Mouse (Mus musculus): Measurements from ENCODE around the gene Cenph.
"Not testable (repeated sequence)": the region's sequence is repeated elsewhere in the genome, so short reads cannot be mapped to it uniquely, and the experiment has no call there.

Cenph gene

DNA sequence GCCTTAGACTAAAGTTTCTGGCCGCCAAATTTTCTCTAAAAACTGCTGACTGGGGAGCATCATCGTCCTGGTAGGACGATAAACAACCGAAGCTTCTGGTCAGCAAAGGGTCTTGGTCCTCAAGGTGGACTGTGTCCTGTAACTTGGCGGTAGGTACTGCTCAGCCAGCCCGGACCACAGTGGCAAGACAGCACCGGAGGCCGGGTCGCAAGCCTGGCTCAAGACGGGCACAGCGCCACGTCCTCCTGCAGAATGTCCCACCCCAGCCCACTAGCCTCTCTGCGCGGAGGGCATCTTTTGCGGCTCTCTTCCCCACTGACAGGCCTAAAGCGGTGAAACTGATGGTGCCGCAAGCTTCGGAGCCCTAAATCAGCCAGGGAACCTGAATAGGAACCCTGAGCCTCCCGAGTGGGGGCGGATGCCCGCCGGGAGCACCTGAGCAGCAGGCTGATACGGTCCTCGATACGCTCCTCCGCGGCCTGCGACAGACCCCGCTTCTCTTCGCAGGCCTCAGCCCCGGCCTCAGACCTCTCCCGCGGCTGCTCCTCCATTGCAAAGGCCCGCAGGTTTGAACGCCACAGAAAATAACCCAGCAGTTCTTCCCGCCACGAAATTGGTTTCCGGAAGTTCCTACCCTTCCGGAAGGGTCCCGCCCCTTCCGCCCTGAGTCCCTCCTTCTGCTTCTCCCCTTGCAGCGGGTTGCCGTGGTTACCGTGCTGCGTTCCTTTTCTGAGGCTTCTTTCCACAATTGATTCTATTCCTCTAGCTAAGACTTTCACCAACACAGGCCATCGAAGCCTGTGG is at the start of gene Cenph:
TSS of gene Cenph (minus strand) at position 648 of the 804 bp plus-strand sequence.
- DNase-seq (ENCODE audit: low spot score), result peak; percentile 83

- DNase-seq (ENCODE audit: low spot score), result no peak
These were observed 49.2 kb upstream of the Cenph start for GRCm38 (mm10) chr13:100824916-100825315.

- DNase-seq (ENCODE audit: low spot score), result no peak
These were observed 48.6 kb upstream of the Cenph start for GRCm38 (mm10) chr13:100824306-100824705.

- DNase-seq (ENCODE audit: low spot score), result no peak
These were observed 48.2 kb upstream of the Cenph start for GRCm38 (mm10) chr13:100823863-100824262.

DNA sequence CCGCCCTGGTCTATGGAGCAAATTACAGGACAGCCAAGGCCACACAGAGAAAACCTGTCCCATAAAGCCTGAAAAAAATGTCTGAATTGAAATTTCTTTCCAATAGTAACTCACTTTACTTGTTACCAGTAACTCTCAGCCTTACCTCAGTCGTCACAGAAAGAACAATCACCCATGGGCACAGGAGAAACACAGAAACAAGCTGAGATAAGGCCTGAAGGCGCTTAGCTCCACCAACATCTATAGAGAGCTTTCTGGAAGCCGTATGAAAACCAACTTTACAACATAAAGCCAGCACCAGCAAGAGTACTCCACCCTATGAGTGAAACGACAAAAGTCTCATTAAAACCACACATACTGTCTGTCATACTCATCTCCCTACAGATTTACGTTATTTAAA is 38.8 kb upstream of the Cenph start:
- no peak for DNase-seq (ENCODE audit: low spot score)

GRCm38 (mm10) chr13:100805776-100806175 is 30.1 kb upstream of the Cenph start:
- no peak for DNase-seq (ENCODE audit: low spot score)

DNA sequence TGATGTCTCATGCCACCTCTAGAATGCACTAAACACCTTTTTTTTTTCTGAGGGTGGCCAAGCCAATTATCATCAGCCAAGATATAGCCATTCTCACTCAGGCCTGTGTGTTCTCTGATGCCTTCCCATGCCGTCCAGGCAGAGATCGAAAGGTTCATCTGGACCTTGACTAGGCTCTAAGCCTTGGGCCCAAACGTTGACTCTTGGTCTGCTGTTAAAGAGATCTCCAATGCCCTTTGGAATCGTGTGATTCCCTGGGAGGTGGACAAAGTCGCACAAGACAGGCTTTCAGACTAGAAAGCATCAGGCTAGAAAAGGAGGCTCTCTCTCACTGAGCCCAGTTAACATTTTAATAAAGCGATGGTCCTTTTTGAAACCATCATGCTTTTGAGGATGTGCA is 21.5 kb upstream of the Cenph start:
- DNase-seq (ENCODE audit: low spot score), result no peak

DNA sequence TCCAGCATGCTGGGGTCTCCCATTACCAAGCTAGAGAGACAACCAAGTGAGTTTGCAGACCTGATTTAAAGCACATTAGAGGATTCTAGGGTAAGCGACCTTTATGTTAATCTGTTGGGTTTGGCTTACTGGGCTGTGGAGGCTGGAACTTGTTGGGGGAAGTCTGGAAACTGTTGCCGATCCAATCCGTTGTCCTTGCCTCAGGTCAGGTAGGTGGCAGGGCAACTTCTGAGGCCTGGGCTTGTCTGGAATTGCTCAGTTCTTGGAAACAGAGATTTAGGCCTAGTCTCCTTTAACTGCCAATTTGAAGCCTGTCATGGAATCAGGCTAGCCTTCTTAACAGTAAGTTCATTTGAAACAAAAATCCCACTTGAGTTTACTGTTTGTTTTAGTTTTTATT is 13.4 kb upstream of the Cenph start:
- DNase-seq (ENCODE audit: low spot score), result no peak

- DNase-seq (ENCODE audit: low spot score), result not testable (repeated sequence)
These were observed 12.4 kb upstream of the Cenph start for GRCm38 (mm10) chr13:100788057-100788456.

DNA sequence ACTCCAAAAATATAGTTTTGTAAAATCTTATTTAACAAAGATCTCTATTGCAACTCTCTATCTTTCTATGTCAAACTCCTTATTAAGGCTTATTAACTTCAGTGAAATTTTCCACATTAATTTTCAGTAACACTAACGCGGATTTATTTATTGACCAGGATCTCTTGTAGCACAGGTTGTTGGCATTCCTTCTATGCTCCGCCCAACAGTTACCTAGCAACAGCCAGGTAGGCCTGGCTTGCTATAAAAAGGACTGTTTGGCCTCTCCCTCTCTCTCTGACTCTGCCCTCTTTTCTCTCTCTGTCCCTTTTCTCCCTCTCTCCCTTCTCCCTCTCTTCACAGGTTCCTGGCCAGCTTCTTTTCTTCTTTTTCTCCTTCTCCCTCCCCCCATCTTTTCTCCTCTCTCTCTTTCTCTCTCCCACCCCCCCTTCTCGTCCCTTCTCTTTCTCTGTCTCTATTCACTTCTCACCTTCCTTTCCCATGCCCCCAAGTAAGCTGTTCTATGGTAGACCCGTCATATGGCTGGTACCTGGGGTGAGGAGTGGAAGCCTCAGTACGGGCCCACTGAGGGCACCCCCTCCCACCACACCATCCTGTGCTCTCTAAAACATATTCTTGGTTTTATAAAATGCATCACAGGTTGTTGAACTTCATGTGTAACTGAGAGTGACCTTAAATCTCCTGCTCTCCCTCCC is 11.8 kb upstream of the Cenph start:
- DNase-seq (ENCODE audit: low spot score), result no peak

- DNase-seq (ENCODE audit: low spot score), result peak; percentile 87
These were observed 10.7 kb upstream of the Cenph start, which contains the start of gene Ccnb1 for GRCm38 (mm10) chr13:100786414-100786867. Gene Ccnb1 (minus strand): TSS chr13:100786570.

DNA sequence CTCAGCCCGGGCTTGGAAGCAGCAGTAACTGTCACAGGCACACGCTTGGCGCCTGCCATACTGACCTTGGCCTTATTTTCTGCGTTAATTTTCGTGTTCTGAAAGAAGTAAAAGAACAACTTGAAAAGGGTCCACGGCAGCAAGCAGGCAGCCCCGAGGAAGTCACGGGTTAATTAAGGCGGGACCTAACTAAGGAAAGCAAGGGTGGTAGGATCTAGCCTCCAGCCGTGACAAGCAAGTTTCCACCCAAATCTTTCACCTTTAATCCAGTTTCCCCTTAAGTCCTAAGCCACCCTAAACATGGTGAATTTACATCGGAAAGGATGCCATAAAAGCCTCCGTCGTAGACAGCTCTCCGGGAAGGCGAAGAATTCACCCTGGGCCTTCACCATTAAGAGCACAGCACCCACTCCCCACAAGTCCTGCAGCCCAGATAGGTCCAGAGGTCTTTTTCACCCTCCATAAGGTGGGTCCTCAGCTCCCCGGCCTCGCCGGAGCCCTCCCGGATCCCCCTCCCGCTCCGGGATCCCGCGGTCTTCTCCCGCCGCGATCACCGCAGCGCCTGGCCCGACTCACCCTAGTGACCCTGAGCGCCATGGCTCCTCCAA is 10.2 kb upstream of the Cenph start:
- DNase-seq (ENCODE audit: low spot score), result no peak

DNA sequence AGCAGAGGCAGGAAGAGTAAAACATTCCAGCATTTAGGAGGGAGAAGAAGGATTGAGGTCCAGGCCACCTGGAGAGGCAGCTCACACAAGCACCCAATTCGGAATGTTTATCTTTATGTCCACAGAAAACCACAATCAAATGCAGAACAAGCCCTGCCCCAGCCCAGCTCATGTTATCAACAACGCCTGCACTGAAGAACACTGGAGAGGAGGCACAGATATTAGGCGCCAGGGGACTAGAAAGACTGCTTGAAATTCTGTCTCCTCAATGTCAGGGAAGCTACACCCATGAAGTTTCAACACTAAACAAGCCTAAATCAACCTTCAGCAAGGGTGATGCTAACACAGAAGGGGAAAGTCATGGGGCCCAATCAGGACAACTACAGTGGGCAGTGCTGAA is 1.8 kb upstream of the Cenph start:
- DNase-seq (ENCODE audit: low spot score), result no peak

DNA sequence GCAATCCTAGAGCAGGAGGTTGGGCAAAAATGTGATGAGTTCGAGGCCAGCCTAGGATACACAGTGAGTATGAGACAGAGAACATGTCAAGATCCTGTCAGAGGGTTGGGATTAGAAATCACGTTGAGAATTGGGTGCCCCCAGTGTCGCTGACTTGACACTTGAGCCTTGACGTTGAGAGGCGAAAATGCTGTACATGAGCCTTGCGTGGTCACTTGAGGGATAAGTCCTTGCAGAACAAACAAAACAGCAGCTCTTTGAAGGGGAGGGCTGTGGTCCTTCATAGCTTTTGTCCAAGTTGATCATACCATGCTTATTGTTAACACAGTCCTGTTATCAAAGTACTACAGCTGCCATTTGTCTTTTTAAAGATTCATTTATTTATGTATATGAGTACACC is 1.0 kb upstream of the Cenph start:
- DNase-seq (ENCODE audit: low spot score), result no peak

DNA sequence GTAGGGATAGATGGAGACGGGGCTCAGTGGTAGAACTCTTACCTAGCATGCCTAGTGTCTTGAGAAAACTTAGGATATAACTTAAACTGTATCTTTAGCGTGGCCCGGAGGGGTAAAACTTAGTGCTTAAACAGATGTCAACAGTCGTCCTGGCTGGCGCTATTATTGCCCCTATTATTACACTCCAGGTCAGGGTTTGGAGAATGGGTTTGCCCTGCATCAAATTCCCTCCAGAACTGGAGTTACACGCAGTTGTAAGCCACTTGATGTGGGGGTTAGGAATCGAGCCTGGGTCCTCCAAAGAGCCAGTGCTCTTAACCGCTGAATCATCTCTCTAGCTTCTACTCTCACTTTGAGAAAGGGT is 339 bp upstream of the Cenph start:
- no peak for DNase-seq (ENCODE audit: low spot score)

DNA sequence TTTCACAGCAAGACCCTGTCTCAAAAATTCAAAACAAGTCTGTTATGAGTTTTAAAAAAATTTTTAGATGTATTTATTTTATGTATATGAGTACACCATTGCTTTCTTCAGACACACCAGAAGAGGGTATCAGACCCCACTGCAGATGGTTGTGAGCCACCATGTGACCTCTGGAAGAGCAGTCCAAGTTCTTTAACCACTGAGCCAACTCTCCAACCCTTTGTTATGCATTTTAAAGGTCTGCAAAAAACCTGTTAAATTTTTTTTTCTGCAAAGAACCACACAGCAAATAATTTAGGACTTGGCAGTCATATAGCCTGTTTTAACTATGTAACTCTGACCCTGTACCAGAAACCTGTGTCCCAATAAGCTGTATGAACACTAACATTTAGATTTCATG is 995 bp downstream of the Cenph start:
- DNase-seq (ENCODE audit: low spot score), result no peak

DNA sequence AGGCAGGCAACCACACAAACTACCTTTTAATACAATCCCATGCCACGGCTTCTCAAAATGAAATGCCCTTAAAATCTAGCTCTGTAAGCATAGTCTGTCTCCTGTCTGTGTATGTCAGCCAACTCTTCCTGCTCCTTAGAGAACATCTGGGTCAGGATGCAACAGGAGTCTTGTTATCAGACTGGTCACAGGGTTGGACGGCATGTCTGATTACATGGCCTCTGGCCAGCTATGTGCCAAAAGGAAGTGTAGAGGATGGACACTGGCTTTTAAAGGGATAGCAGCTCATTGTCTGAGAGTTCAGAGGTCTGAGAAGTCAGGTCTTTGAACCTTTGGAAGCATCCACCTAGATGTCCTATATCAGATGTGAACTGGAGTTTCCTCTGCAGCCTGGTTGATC is 20.4 kb downstream of the Cenph start:
- no peak for DNase-seq (ENCODE audit: low spot score)

GRCm38 (mm10) chr13:100754186-100754585 is 21.5 kb downstream of the Cenph start:
- DNase-seq (ENCODE audit: low spot score), result no peak

DNA sequence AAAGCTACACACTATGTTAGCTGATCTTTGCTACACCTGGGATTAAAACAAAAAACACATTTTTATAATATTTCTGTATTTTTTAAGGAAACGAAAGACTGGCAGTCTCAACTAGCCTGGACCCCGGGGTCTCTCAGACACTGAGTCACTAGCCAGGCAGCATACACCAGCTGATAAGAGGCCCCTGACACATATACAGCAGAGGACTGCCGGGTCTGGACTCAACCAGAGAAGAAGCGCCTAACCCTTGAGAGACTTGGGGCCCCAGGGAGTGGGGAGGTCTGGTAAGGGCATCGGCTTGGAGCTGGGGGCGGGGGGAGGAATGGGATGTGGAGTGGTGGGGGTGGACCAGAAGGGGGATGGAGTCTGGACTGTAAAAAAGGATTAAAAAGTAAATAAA is 22.7 kb downstream of the Cenph start:
- no peak for DNase-seq (ENCODE audit: low spot score)

GRCm38 (mm10) chr13:100752529-100752928 is 23.2 kb downstream of the Cenph start:
- DNase-seq (ENCODE audit: low spot score), result no peak

GRCm38 (mm10) chr13:100751402-100751801 is 24.3 kb downstream of the Cenph start:
- no peak for DNase-seq (ENCODE audit: low spot score)

DNA sequence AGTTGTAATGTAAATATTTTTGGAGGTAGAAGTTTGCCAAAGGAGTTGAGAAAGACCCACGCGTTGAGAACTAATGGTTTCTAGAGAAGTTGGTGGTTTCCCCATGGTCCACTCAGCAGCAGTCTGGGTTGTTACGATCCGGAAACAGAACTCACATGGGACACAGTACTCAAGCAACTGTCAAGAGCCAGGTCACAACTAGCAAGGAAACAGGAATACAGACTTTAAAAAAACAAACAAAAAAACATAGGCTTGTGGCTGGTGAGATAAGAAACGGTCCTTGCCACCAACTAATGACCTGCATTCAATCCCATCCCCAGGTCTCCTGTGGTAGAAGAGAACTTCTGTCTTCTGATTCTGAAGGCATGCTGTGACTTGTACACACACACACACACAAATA is 24.9 kb downstream of the Cenph start:
- DNase-seq (ENCODE audit: low spot score), result no peak

- DNase-seq (ENCODE audit: low spot score), result no peak
These were observed 27.1 kb downstream of the Cenph start for GRCm38 (mm10) chr13:100748638-100749037.

Data from layer of hippocampus, adult 11-12 months (tissue).